Mouse (Mus musculus): ENCODE data around the gene Zfp266. TPM values are rescaled to one million over a fixed set of nuclear protein-coding genes. Genes with fewer than 3 reads are reported as not detected.
A peak's percentile ranks its signal among the peaks of the same experiment; 100 is the strongest.

Zfp266 gene
- polyA plus RNA-seq, 1 experiment from 2014 or later: 101 TPM

- ATAC-seq (peak; percentile 75), DNase-seq (ENCODE audit: low spot score) (peak; percentile 86)
- Histone ChIP-seq H3K9ac (ENCODE audit: low read length) (no peak overlapping the region), H3K9me3 (replicated peaks; ENCODE audit: control insufficient read depth, low read length) (peaks cover 3% of the 10 kb centered on the region; the same call in 1 of the 2 replicates), H3K27me3 (replicated peaks; ENCODE audit: control insufficient read depth, insufficient read depth, low read length) (no peaks in the 10 kb centered on the region), H3K4me1 (ENCODE audit: control insufficient read depth, insufficient read depth, low read length) (no peaks in the 10 kb centered on the region), H3K36me3 (ENCODE audit: control insufficient read depth, insufficient read depth, low read length) (peaks cover 32% of the 10 kb centered on the region), H3K4me2 (ENCODE audit: low read length) (no peak overlapping the region), H3K4me3 (ENCODE audit: low read depth, low read length) (no peak overlapping the region), H3K27ac (ENCODE audit: low read depth, low read length) (no peak overlapping the region)
- WGBS: 58% methylated on average over 7 of the region's 7 CpGs
These were observed 54.3 kb downstream of the Zfp266 start for GRCm38 (mm10) chr9:20466761-20467442.

- peaks cover 20% of the 10 kb centered on the region for H3K36me3 ChIP-seq (ENCODE audit: control insufficient read depth, insufficient read depth, low read length)
These were observed 61.6 kb downstream of the Zfp266 start, which contains the start of gene Zfp26 for GRCm38 (mm10) chr9:20459377-20460317. TSS of gene Zfp26 (minus strand) at chr9:20460162.

GRCm38 (mm10) chr9:20453647-20454046 is 67.6 kb downstream of the Zfp266 start:
- H3K4me1 ChIP-seq (ENCODE audit: control insufficient read depth, insufficient read depth, low read length): peaks cover 3% of the 10 kb centered on the region
- H3K36me3 ChIP-seq (ENCODE audit: control insufficient read depth, insufficient read depth, low read length): peaks cover 45% of the 10 kb centered on the region
- 94% methylated on average over 4 of the region's 4 CpGs for WGBS
- H3K9ac ChIP-seq (ENCODE audit: low read length): no peak overlapping the region
- H3K9me3 ChIP-seq (replicated peaks; ENCODE audit: control insufficient read depth, low read length): no peaks in the 10 kb centered on the region
- H3K27ac ChIP-seq (ENCODE audit: low read depth, low read length): no peak overlapping the region
- no peak overlapping the region for H3K4me2 ChIP-seq (ENCODE audit: low read length)
- H3K27me3 ChIP-seq (replicated peaks; ENCODE audit: control insufficient read depth, insufficient read depth, low read length): no peaks in the 10 kb centered on the region
- ATAC-seq: no peak
- no peak overlapping the region for H3K4me3 ChIP-seq (ENCODE audit: low read depth, low read length)
- no peak for DNase-seq (ENCODE audit: low spot score)

More at GRCm38 (mm10) chr9:20459377-20460317, 61.6 kb downstream of the Zfp266 start, which contains the start of gene Zfp26:
- H3K4me3 ChIP-seq (ENCODE audit: low read depth, low read length): peak within 1 kb of the TSS; percentile 75
- under 1% methylated on average over 48 of the region's 48 CpGs for WGBS
- peak within 1 kb of the TSS; percentile 94 for H3K9ac ChIP-seq (ENCODE audit: low read length)
- ATAC-seq (peak; percentile 92), DNase-seq (ENCODE audit: low spot score) (peak; percentile 84)
- H3K4me2 ChIP-seq (ENCODE audit: low read length): peak within 1 kb of the TSS; percentile 94
- H3K27ac ChIP-seq (ENCODE audit: low read depth, low read length): peak within 1 kb of the TSS; percentile 84
- peaks cover 13% of the 10 kb centered on the region for H3K4me1 ChIP-seq (ENCODE audit: control insufficient read depth, insufficient read depth, low read length)
- no peaks in the 10 kb centered on the region for H3K9me3 ChIP-seq (replicated peaks; ENCODE audit: control insufficient read depth, low read length)
- no peaks in the 10 kb centered on the region for H3K27me3 ChIP-seq (replicated peaks; ENCODE audit: control insufficient read depth, insufficient read depth, low read length)

- Histone ChIP-seq H3K9me3 (replicated peaks; ENCODE audit: control insufficient read depth, low read length) (no peaks in the 10 kb centered on the region), H3K4me1 (ENCODE audit: control insufficient read depth, insufficient read depth, low read length) (no peaks in the 10 kb centered on the region), H3K27me3 (replicated peaks; ENCODE audit: control insufficient read depth, insufficient read depth, low read length) (no peaks in the 10 kb centered on the region), H3K4me3 (ENCODE audit: low read depth, low read length) (no peak overlapping the region), H3K27ac (ENCODE audit: low read depth, low read length) (no peak overlapping the region), H3K9ac (ENCODE audit: low read length) (no peak overlapping the region), H3K36me3 (ENCODE audit: control insufficient read depth, insufficient read depth, low read length) (peaks cover 47% of the 10 kb centered on the region), H3K4me2 (ENCODE audit: low read length) (no peak overlapping the region)
- ATAC-seq (no peak), DNase-seq (ENCODE audit: low spot score) (no peak)
- WGBS: 98% methylated on average over 1 of the region's 1 CpGs
These were observed 69.7 kb downstream of the Zfp266 start for GRCm38 (mm10) chr9:20451493-20451892.

Other genes with a start within 250 kb of the Zfp266 start
- gene Olfr39, start 239.1 kb downstream of the Zfp266 start, polyA plus RNA-seq (2014; fragmentation: Nextera tagmentation; extraction: Ambion mirVana): not detected in 2 replicates
- gene Olfr873, start 222.9 kb downstream of the Zfp266 start, polyA plus RNA-seq (2014; fragmentation: Nextera tagmentation; extraction: Ambion mirVana): not detected in 2 replicates
- gene Olfr18, start 185.3 kb downstream of the Zfp266 start, polyA plus RNA-seq (2014; fragmentation: Nextera tagmentation; extraction: Ambion mirVana): not detected in 2 replicates
- gene Zfp560, start 136.2 kb downstream of the Zfp266 start, polyA plus RNA-seq (2014; fragmentation: Nextera tagmentation; extraction: Ambion mirVana): 53.9 and 58.6 TPM in 2 replicates
- gene Zfp26, start 61.3 kb downstream of the Zfp266 start, polyA plus RNA-seq (2014; fragmentation: Nextera tagmentation; extraction: Ambion mirVana): 26.5 and 32.4 TPM in 2 replicates
- gene Zfp426, start 28.7 kb downstream of the Zfp266 start, polyA plus RNA-seq (2014; fragmentation: Nextera tagmentation; extraction: Ambion mirVana): 40.5 and 41.6 TPM in 2 replicates
- 34.4 and 45.5 TPM in 2 replicates for gene Zfp846, start 59.9 kb upstream of the Zfp266 start, polyA plus RNA-seq (2014; fragmentation: Nextera tagmentation; extraction: Ambion mirVana)
- gene Ubl5, start 121.5 kb upstream of the Zfp266 start, polyA plus RNA-seq (2014; fragmentation: Nextera tagmentation; extraction: Ambion mirVana): 468 and 550 TPM in 2 replicates
- 10.3 and 12.5 TPM in 2 replicates for gene Fbxl12, start 123.3 kb upstream of the Zfp266 start, polyA plus RNA-seq (2014; fragmentation: Nextera tagmentation; extraction: Ambion mirVana)
- 69.2 and 73.3 TPM in 2 replicates for gene Pin1, start 130.7 kb upstream of the Zfp266 start, polyA plus RNA-seq (2014; fragmentation: Nextera tagmentation; extraction: Ambion mirVana)
- 88.7 and 113 TPM in 2 replicates for gene Olfm2, start 224.9 kb upstream of the Zfp266 start, polyA plus RNA-seq (2014; fragmentation: Nextera tagmentation; extraction: Ambion mirVana)

Measured in forebrain, embryonic 14.5 days (tissue).